Mouse (Mus musculus): ENCODE measurements around the gene Retsat.

DNA sequence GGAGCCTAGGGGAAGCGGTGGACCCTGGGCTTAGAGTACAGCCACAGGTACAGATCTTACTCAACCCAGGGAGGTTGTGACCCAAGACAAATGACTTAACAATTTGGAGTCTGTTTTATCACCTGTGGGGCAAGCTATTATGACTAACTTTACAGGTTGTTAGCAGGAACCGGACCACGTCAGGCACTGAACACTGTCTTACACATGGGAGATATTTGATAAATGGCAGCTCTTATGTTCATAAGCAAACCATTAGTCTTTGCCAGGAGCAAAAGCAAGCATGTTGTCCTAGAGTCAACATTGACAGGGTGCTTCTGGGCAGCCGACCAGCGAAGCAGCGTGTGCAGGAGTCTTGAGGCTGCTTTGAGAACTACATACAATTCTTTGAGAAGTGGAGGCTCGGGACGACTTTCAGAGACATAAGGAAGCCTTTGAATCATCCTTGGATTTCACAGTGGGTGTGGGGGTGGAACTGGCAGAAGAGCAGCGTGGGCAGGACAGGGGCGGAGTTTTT is 52.1 kb downstream of the Retsat start:
- TF ChIP-seq POLR2A (IDR thresholded peaks at IDR 0.05; ENCODE audit: insufficient read length, low read depth), result no peak
- no peak for TF ChIP-seq REST (IDR thresholded peaks at IDR 0.05; ENCODE audit: insufficient read depth, insufficient read length)
- TF ChIP-seq USF1 (IDR thresholded peaks at IDR 0.05; ENCODE audit: low read depth), result no peak
- no peak for TF ChIP-seq MYOD1 (IDR thresholded peaks at IDR 0.05; ENCODE audit: control insufficient read depth in 1 of 3, insufficient read length in 2 of 3, low read depth in 2 of 3)
- TF ChIP-seq E2F4 (IDR thresholded peaks at IDR 0.05; ENCODE audit: insufficient read depth), result no peak
- TF ChIP-seq TCF12 (IDR thresholded peaks at IDR 0.05; ENCODE audit: insufficient read depth, poor library complexity, severe bottlenecking), result no peak
